Mouse (Mus musculus) kidney, adult 8-10 months (tissue): ENCODE data around the gene Cped1.

Experiments
- DNase-seq, 2 experiments: peaks; one replicate each; pipeline ENCODE4 v3.0.0; 2022

Cped1 gene

GRCm38 (mm10) chr6:22000881-22001280, 15.2 kb downstream of the Cped1 start:
- no peak for DNase-seq

- peak; percentile 42 to 46 for DNase-seq
Observed at GRCm38 (mm10) chr6:22001284-22001916, 15.7 kb downstream of the Cped1 start.

- no peak for DNase-seq
Observed at GRCm38 (mm10) chr6:22002521-22003199, 16.9 kb downstream of the Cped1 start.

- DNase-seq, result peak in 1 of 2 experiments; percentile 16
Observed at GRCm38 (mm10) chr6:22003200-22003587, 17.5 kb downstream of the Cped1 start.

GRCm38 (mm10) chr6:22003959-22004543, 18.3 kb downstream of the Cped1 start:
- no peak for DNase-seq

GRCm38 (mm10) chr6:22008346-22008745, 22.6 kb downstream of the Cped1 start:
- DNase-seq, result no peak

GRCm38 (mm10) chr6:22010258-22010657, 24.5 kb downstream of the Cped1 start:
- DNase-seq, result no peak

GRCm38 (mm10) chr6:22010761-22011281, 25.1 kb downstream of the Cped1 start:
- DNase-seq, result no peak

GRCm38 (mm10) chr6:22011546-22011945, 25.8 kb downstream of the Cped1 start:
- DNase-seq, result no peak

- DNase-seq, result peak in 1 of 2 experiments; percentile 18
Observed at GRCm38 (mm10) chr6:22012099-22012498, 26.4 kb downstream of the Cped1 start.

- no peak for DNase-seq
Observed at GRCm38 (mm10) chr6:22012501-22012900, 26.8 kb downstream of the Cped1 start.

- DNase-seq, result no peak
Observed at GRCm38 (mm10) chr6:22013394-22013793, 27.7 kb downstream of the Cped1 start.

GRCm38 (mm10) chr6:22014291-22014911, 28.7 kb downstream of the Cped1 start:
- DNase-seq, result no peak

GRCm38 (mm10) chr6:22017631-22018030, 31.9 kb downstream of the Cped1 start:
- DNase-seq, result no peak

- DNase-seq, result no peak
Observed at GRCm38 (mm10) chr6:22018768-22019445, 33.2 kb downstream of the Cped1 start.

GRCm38 (mm10) chr6:22019637-22020036, 33.9 kb downstream of the Cped1 start:
- DNase-seq, result peak in 1 of 2 experiments; percentile 13

- DNase-seq, result no peak
Observed at GRCm38 (mm10) chr6:22020696-22021095, 35.0 kb downstream of the Cped1 start.

GRCm38 (mm10) chr6:22021315-22021714, 35.6 kb downstream of the Cped1 start:
- DNase-seq, result no peak

- no peak for DNase-seq
Observed at GRCm38 (mm10) chr6:22024168-22024567, 38.5 kb downstream of the Cped1 start.

- DNase-seq, result peak in 1 of 2 experiments; percentile 11
Observed at GRCm38 (mm10) chr6:22025584-22026357, 40.1 kb downstream of the Cped1 start.

- DNase-seq, result no peak
Observed at GRCm38 (mm10) chr6:22026358-22026673, 40.6 kb downstream of the Cped1 start.
